Mouse (Mus musculus): ENCODE data around the gene Chat. TPM values are rescaled to one million over a fixed set of nuclear protein-coding genes. Genes with fewer than 3 reads are reported as not detected.
A peak's percentile ranks its signal among the peaks of the same experiment; 100 is the strongest.

Chat gene
- polyA plus RNA-seq, 1 experiment = 1.4 TPM

GRCm38 (mm10) chr14:32476559-32476958 is 10.8 kb upstream of the Chat start:
- Histone ChIP-seq H3K4me3 (ENCODE audit: low read depth, low read length) (no peak overlapping the region), H3K27me3 (ENCODE audit: control insufficient read depth, insufficient read depth, low read length) (no peaks in the 10 kb centered on the region), H3K27ac (ENCODE audit: insufficient read depth, low read depth, low read length) (no peak overlapping the region), H3K36me3 (ENCODE audit: control insufficient read depth, insufficient read depth, low read length) (no peaks in the 10 kb centered on the region), H3K4me1 (ENCODE audit: control insufficient read depth, insufficient read depth, insufficient read length, low read length) (no peaks in the 10 kb centered on the region)
- no peak for TF ChIP-seq CTCF (IDR thresholded peaks at IDR 0.05; ENCODE audit: extremely low read depth, insufficient read length, insufficient replicate concordance, low read depth, low read length)
- no peak for TF ChIP-seq POLR2A (IDR thresholded peaks at IDR 0.05; ENCODE audit: low read depth, low read length)
- 60% methylated on average over 6 of the region's 6 CpGs for WGBS

GRCm38 (mm10) chr14:32472996-32473395 is 7.2 kb upstream of the Chat start:
- Histone ChIP-seq H3K4me3 (ENCODE audit: low read depth, low read length) (no peak overlapping the region), H3K27me3 (ENCODE audit: control insufficient read depth, insufficient read depth, low read length) (no peaks in the 10 kb centered on the region), H3K27ac (ENCODE audit: insufficient read depth, low read depth, low read length) (no peak overlapping the region), H3K36me3 (ENCODE audit: control insufficient read depth, insufficient read depth, low read length) (no peaks in the 10 kb centered on the region), H3K4me1 (ENCODE audit: control insufficient read depth, insufficient read depth, insufficient read length, low read length) (no peaks in the 10 kb centered on the region)
- 7% methylated on average over 4 of the region's 4 CpGs for WGBS
- TF ChIP-seq CTCF (IDR thresholded peaks at IDR 0.05; ENCODE audit: extremely low read depth, insufficient read length, insufficient replicate concordance, low read depth, low read length) = peak; percentile 67; the same call in 1 of the 2 replicates
- TF ChIP-seq POLR2A (IDR thresholded peaks at IDR 0.05; ENCODE audit: low read depth, low read length) = no peak

- no peak overlapping the region for H3K4me3 ChIP-seq (ENCODE audit: low read depth, low read length)
- H3K27ac ChIP-seq (ENCODE audit: insufficient read depth, low read depth, low read length) = no peak overlapping the region
- H3K27me3 ChIP-seq (ENCODE audit: control insufficient read depth, insufficient read depth, low read length) = peaks cover 33% of the 10 kb centered on the region
- no peaks in the 10 kb centered on the region for H3K36me3 ChIP-seq (ENCODE audit: control insufficient read depth, insufficient read depth, low read length)
- TF ChIP-seq POLR2A (IDR thresholded peaks at IDR 0.05; ENCODE audit: low read depth, low read length) (no peak), CTCF (IDR thresholded peaks at IDR 0.05; ENCODE audit: extremely low read depth, insufficient read length, insufficient replicate concordance, low read depth, low read length) (no peak)
- 5% methylated on average over 5 of the region's 5 CpGs for WGBS
- no peaks in the 10 kb centered on the region; the same call in 1 of the 2 replicates for H3K4me1 ChIP-seq (ENCODE audit: control insufficient read depth, insufficient read depth, insufficient read length, low read length)
Measured at GRCm38 (mm10) chr14:32467606-32468005, 1.8 kb upstream of the Chat start.

GRCm38 (mm10) chr14:32465506-32465870 is 301 bp downstream of the Chat start:
- WGBS = 1% methylated on average over 9 of the region's 11 CpGs

GRCm38 (mm10) chr14:32464601-32465505 is 936 bp downstream of the Chat start, which contains the start of gene Slc18a3:
TSS of gene Slc18a3 (minus strand) at chr14:32464850.
- H3K4me3 ChIP-seq (ENCODE audit: low read depth, low read length) = no peak within 1 kb of the TSS
- no peaks in the 10 kb centered on the region for H3K36me3 ChIP-seq (ENCODE audit: control insufficient read depth, insufficient read depth, low read length)
- TF ChIP-seq CTCF (IDR thresholded peaks at IDR 0.05; ENCODE audit: extremely low read depth, insufficient read length, insufficient replicate concordance, low read depth, low read length) = no peak
- no peak for TF ChIP-seq POLR2A (IDR thresholded peaks at IDR 0.05; ENCODE audit: low read depth, low read length)
- no peaks in the 10 kb centered on the region; the same call in 1 of the 2 replicates for H3K4me1 ChIP-seq (ENCODE audit: control insufficient read depth, insufficient read depth, insufficient read length, low read length)
- 2% methylated on average over 67 of the region's 70 CpGs for WGBS
- H3K27me3 ChIP-seq (ENCODE audit: control insufficient read depth, insufficient read depth, low read length) = peaks cover 35% of the 10 kb centered on the region
- H3K27ac ChIP-seq (ENCODE audit: insufficient read depth, low read depth, low read length) = no peak within 1 kb of the TSS

More at GRCm38 (mm10) chr14:32465506-32465870, 301 bp downstream of the Chat start:
- H3K27ac ChIP-seq (ENCODE audit: insufficient read depth, low read depth, low read length) = no peak overlapping the region
- H3K4me3 ChIP-seq (ENCODE audit: low read depth, low read length) = no peak overlapping the region
- H3K36me3 ChIP-seq (ENCODE audit: control insufficient read depth, insufficient read depth, low read length) = no peaks in the 10 kb centered on the region
- peaks cover 33% of the 10 kb centered on the region for H3K27me3 ChIP-seq (ENCODE audit: control insufficient read depth, insufficient read depth, low read length)
- H3K4me1 ChIP-seq (ENCODE audit: control insufficient read depth, insufficient read depth, insufficient read length, low read length) = no peaks in the 10 kb centered on the region; the same call in 1 of the 2 replicates
- TF ChIP-seq CTCF (IDR thresholded peaks at IDR 0.05; ENCODE audit: extremely low read depth, insufficient read length, insufficient replicate concordance, low read depth, low read length) (no peak), POLR2A (IDR thresholded peaks at IDR 0.05; ENCODE audit: low read depth, low read length) (no peak)

- TF ChIP-seq POLR2A (IDR thresholded peaks at IDR 0.05; ENCODE audit: low read depth, low read length) (no peak), CTCF (IDR thresholded peaks at IDR 0.05; ENCODE audit: extremely low read depth, insufficient read length, insufficient replicate concordance, low read depth, low read length) (no peak)
- H3K4me3 ChIP-seq (ENCODE audit: low read depth, low read length) = no peak overlapping the region
- no peaks in the 10 kb centered on the region; the same call in 1 of the 2 replicates for H3K4me1 ChIP-seq (ENCODE audit: control insufficient read depth, insufficient read depth, insufficient read length, low read length)
- H3K27ac ChIP-seq (ENCODE audit: insufficient read depth, low read depth, low read length) = no peak overlapping the region
- no peaks in the 10 kb centered on the region for H3K36me3 ChIP-seq (ENCODE audit: control insufficient read depth, insufficient read depth, low read length)
- H3K27me3 ChIP-seq (ENCODE audit: control insufficient read depth, insufficient read depth, low read length) = peaks cover 35% of the 10 kb centered on the region
- WGBS = 7% methylated on average over 74 of the region's 74 CpGs
Measured at GRCm38 (mm10) chr14:32463211-32464040, 2.4 kb downstream of the Chat start.
